Comparison of ENCODE assay signal across 8 mouse cellular contexts in genomic region chr1:178449172-178449571, GRCm38 (mm10). TPM values are rescaled to one million over a fixed set of nuclear protein-coding genes. Genes with fewer than 3 reads are reported as not detected.
DNase-seq lines count a peak whose midpoint lies in the region; ATAC-seq and TF ChIP-seq lines count a peak whose summit lies in the region.

No protein-coding gene starts in this region.

- WGBS in forebrain, embryonic 11.5 days, result 25% methylated on average over 3 of the region's 3 CpGs
- WGBS in heart, embryonic 15.5 days, result 22% methylated on average over 3 of the region's 3 CpGs
- 14% methylated on average over 3 of the region's 3 CpGs for WGBS in liver, embryonic 13.5 days (ENCODE audit: insufficient replicate concordance)
- 27% methylated on average over 3 of the region's 3 CpGs for WGBS in neural tube, embryonic 12.5 days
- WGBS in stomach, postnatal 0 days, result 22% methylated on average over 3 of the region's 3 CpGs

- ATAC-seq in forebrain, embryonic 11.5 days (replicated peaks; ENCODE audit: low FRiP score), result peak; percentile 74
- peak; percentile 83 for ATAC-seq in heart, embryonic 15.5 days (replicated peaks; ENCODE audit: insufficient number of reproducible peaks, insufficient read depth, low FRiP score, low read depth)
- ATAC-seq in liver, embryonic 13.5 days (ENCODE audit: low read depth), result peak; percentile 66
- ATAC-seq in neural tube, embryonic 12.5 days (ENCODE audit: low FRiP score, low read depth), result peak; percentile 70; the same call in 1 of the 2 replicates
- peak; percentile 77 for ATAC-seq in stomach, postnatal 0 days (ENCODE audit: low FRiP score, low TSS enrichment)

- no peak overlapping the region for H3K9ac ChIP-seq in forebrain, embryonic 11.5 days (ENCODE audit: low read length)
- H3K9ac ChIP-seq in heart, embryonic 15.5 days, result no peak overlapping the region
- H3K9ac ChIP-seq in liver, embryonic 13.5 days, result no peak overlapping the region
- no peak overlapping the region for H3K9ac ChIP-seq in neural tube, embryonic 12.5 days
- H3K9ac ChIP-seq in stomach, postnatal 0 days (ENCODE audit: low read length), result no peak overlapping the region

- TF ChIP-seq CTCF in stomach, postnatal 0 days (IDR thresholded peaks at IDR 0.05; ENCODE audit: low read depth), result peak; percentile 91

- no peaks in the 10 kb centered on the region for H3K9me3 ChIP-seq in forebrain, embryonic 11.5 days (ENCODE audit: control insufficient read depth, low read length)
- no peaks in the 10 kb centered on the region for H3K9me3 ChIP-seq in heart, embryonic 15.5 days (replicated peaks)
- no peaks in the 10 kb centered on the region for H3K9me3 ChIP-seq in liver, embryonic 13.5 days (replicated peaks)
- H3K9me3 ChIP-seq in neural tube, embryonic 12.5 days, result no peaks in the 10 kb centered on the region
- no peaks in the 10 kb centered on the region for H3K9me3 ChIP-seq in stomach, postnatal 0 days (ENCODE audit: control insufficient read depth, low read length)

- H3K27ac ChIP-seq in forebrain, embryonic 11.5 days (ENCODE audit: low read depth, low read length), result no peak overlapping the region
- peak overlapping the region; percentile 94 for H3K27ac ChIP-seq in heart, embryonic 15.5 days
- H3K27ac ChIP-seq in liver, embryonic 13.5 days, result no peak overlapping the region
- no peak overlapping the region for H3K27ac ChIP-seq in neural tube, embryonic 12.5 days
- H3K27ac ChIP-seq in stomach, postnatal 0 days (replicated peaks), result no peak overlapping the region

- no peaks in the 10 kb centered on the region for H3K27me3 ChIP-seq in forebrain, embryonic 11.5 days (ENCODE audit: control insufficient read depth, insufficient read depth, low read length)
- no peaks in the 10 kb centered on the region for H3K27me3 ChIP-seq in heart, embryonic 15.5 days
- H3K27me3 ChIP-seq in liver, embryonic 13.5 days, result no peaks in the 10 kb centered on the region
- no peaks in the 10 kb centered on the region for H3K27me3 ChIP-seq in neural tube, embryonic 12.5 days (replicated peaks)
- no peaks in the 10 kb centered on the region for H3K27me3 ChIP-seq in stomach, postnatal 0 days (ENCODE audit: control insufficient read depth, insufficient read depth, low read length)

- no peak for TF ChIP-seq EP300 in stomach, postnatal 0 days (optimal IDR thresholded peaks at IDR 0.05)

- no peak overlapping the region for H3K4me3 ChIP-seq in forebrain, embryonic 11.5 days (ENCODE audit: low read depth, low read length)
- H3K4me3 ChIP-seq in heart, embryonic 15.5 days, result no peak overlapping the region
- H3K4me3 ChIP-seq in liver, embryonic 13.5 days (replicated peaks), result no peak overlapping the region
- H3K4me3 ChIP-seq in neural tube, embryonic 12.5 days, result no peak overlapping the region
- H3K4me3 ChIP-seq in stomach, postnatal 0 days (ENCODE audit: low read depth, low read length), result no peak overlapping the region

- DNase-seq in CD8-positive naive resting alpha-beta T cell, adult 2 months (ENCODE audit: low read depth in 2 of 2, low spot score in 2 of 2), result peak; percentile 56 to 66
- peak; percentile 67 for DNase-seq in c-Kit-negative CD71-positive TER-119-positive erythroid progenitor cells, embryonic 14.5 days (ENCODE audit: low read depth, low spot score)
- peak; percentile 85 for DNase-seq in forebrain, embryonic 11.5 days (ENCODE audit: low spot score)
- DNase-seq in kidney, postnatal 10 days, result peak; percentile 84
- DNase-seq in liver, embryonic 13.5 days, result peak; percentile 68
- peak; percentile 74 for DNase-seq in stomach, postnatal 0 days (ENCODE audit: low spot score)

- no peak overlapping the region for H3K4me2 ChIP-seq in forebrain, embryonic 11.5 days (ENCODE audit: low read depth, low read length, severe bottlenecking)
- H3K4me2 ChIP-seq in heart, embryonic 15.5 days, result peak overlapping the region; percentile 37; the same call in 1 of the 2 replicates
- H3K4me2 ChIP-seq in liver, embryonic 13.5 days, result no peak overlapping the region; the same call in 1 of the 2 replicates
- H3K4me2 ChIP-seq in neural tube, embryonic 12.5 days (replicated peaks), result no peak overlapping the region
- H3K4me2 ChIP-seq in stomach, postnatal 0 days (replicated peaks; ENCODE audit: low read depth), result no peak overlapping the region

- H3K36me3 ChIP-seq in forebrain, embryonic 11.5 days (ENCODE audit: control insufficient read depth, insufficient read depth, low read length), result no peaks in the 10 kb centered on the region
- H3K36me3 ChIP-seq in heart, embryonic 15.5 days, result no peaks in the 10 kb centered on the region
- H3K36me3 ChIP-seq in liver, embryonic 13.5 days, result no peaks in the 10 kb centered on the region
- no peaks in the 10 kb centered on the region for H3K36me3 ChIP-seq in neural tube, embryonic 12.5 days
- no peaks in the 10 kb centered on the region for H3K36me3 ChIP-seq in stomach, postnatal 0 days (ENCODE audit: control insufficient read depth, insufficient read depth, low read length)

- H3K4me1 ChIP-seq in forebrain, embryonic 11.5 days (replicated peaks; ENCODE audit: control insufficient read depth, insufficient read depth, low read length), result no peaks in the 10 kb centered on the region
- H3K4me1 ChIP-seq in heart, embryonic 15.5 days (replicated peaks), result peaks cover 11% of the 10 kb centered on the region
- H3K4me1 ChIP-seq in liver, embryonic 13.5 days (replicated peaks), result peaks cover 39% of the 10 kb centered on the region
- no peaks in the 10 kb centered on the region for H3K4me1 ChIP-seq in neural tube, embryonic 12.5 days
- no peaks in the 10 kb centered on the region for H3K4me1 ChIP-seq in stomach, postnatal 0 days (replicated peaks; ENCODE audit: control insufficient read depth, insufficient read depth)

RNA-seq across cellular contexts. Expression of gene Efcab2, which starts 43.3 kb away (rescaled TPM):
- polyA plus RNA-seq in forebrain, embryonic 11.5 days (2014; fragmentation: Nextera tagmentation; extraction: Ambion mirVana), result 8.3 and 9.5 TPM in 2 replicates
- polyA plus RNA-seq in heart, embryonic 15.5 days (2015; fragmentation: Nextera tagmentation; extraction: Ambion mirVana), result 14.0 and 21.5 TPM in 2 replicates
- polyA plus RNA-seq in liver, embryonic 13.5 days (2015; fragmentation: Nextera tagmentation; extraction: Ambion mirVana), result 3.4 and 4.9 TPM in 2 replicates
- polyA plus RNA-seq in neural tube, embryonic 12.5 days (2016; fragmentation: Nextera tagmentation; extraction: Ambion mirVana), result 7.4 and 8.3 TPM in 2 replicates
- 3.5 and 3.7 TPM in 2 replicates for polyA plus RNA-seq in stomach, postnatal 0 days (2015; fragmentation: Nextera tagmentation; extraction: Ambion mirVana)
